Mouse (Mus musculus) megakaryocyte progenitor cell, adult 5-6 weeks (primary cell): Measurements from ENCODE around the gene Slc6a11. TPM values are rescaled to one million over a fixed set of nuclear protein-coding genes. Genes with fewer than 3 reads are reported as not detected.

ENCODE experiments used
- ATAC-seq: replicated peaks from 2 replicates; pipeline ENCODE4 v1.8.0; 2016; ENCODE audit warnings: mild to moderate bottlenecking, moderate TSS enrichment, inconsistent platforms; ENCODE audit not compliant: poor library complexity
- total RNA-seq, 2 experiments: library from RNA; stranded (forward) in 1 of 2; stranded (reverse) in 1 of 2; fragments of 157-497, 149-512 nt in 1 of 2; fragments of 200-1000 nt in 1 of 2; gene quantifications; 2 replicates each; pipeline versions ENCODE4 v1.2.3 to v1.2.4; 2015 to 2017

The Slc6a11 gene
- total RNA-seq (2015) (not detected in 2 replicates), total RNA-seq (2017) (not detected in 2 replicates)

DNA sequence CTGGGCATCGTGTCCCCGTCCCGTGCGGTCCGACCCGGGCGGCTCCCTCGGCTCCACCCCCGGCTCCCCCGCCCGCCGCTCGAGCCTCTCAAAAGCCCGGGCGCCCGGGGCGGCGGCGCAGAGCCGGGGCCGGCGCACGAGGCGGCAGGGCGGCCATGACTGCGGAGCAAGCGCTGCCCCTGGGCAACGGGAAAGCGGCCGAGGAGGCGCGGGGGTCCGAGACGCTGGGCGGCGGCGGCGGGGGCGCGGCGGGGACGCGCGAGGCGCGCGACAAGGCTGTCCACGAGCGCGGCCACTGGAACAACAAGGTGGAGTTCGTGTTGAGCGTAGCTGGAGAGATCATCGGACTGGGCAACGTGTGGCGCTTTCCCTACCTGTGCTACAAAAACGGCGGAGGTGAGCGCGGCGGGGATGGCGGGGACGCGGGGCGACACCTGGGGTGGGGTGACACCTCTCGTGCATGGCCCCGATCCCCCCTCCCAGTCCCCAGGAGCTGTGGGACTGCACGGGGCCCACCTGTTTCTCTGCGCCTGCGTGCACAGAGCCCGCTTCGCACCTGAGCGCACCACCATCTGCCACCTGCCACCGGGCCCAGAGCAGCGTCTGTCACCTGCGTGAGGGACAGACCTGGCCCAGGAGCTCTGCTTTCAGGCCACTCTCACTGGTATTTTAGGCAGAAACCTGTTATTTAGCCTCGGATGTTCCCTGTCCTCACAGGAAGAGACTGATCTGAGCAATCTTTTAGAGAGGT lies at the start of gene Slc6a11:
TSS of gene Slc6a11 (plus strand) at position 120 of the 751 bp plus-strand sequence.
- ATAC-seq = no peak

DNA sequence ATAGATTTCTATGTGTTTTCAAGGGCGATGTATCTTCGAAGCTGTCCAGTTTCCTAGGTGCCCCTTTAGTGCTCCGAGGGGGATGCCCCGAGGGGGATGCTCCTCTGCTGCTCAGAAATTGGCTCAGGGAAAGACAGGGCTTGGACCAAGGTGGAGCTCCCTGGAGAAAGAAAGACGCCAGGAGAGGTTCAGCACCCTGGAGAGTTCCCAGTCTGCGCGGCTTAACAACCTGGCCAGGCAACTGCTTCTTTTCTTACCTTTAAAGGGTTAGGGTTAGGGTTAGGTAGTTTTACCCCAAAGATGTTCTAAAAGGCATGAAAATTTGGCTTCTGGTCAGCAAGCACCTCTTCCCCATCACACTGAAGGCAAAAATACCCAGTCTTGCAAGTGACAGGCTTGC lies 43.9 kb upstream of the Slc6a11 start:
- no peak for ATAC-seq

DNA sequence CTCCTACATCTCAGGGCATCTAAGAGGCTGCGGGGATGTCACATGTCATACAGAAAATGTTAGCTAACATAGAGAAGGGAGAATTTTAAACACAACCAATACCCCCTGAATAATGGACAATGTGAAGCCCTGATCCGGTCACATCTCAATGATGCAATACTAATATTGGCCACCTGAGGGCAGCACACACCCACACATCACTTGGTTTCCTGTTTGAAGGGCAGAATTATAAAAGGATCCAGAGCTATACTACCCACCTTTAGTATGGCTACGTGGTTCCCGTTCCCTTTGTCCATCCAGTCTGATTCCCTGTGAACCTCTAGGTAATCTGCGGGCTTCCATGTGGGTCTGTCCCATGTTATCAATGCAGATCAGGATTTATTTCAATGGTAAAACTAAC lies 41.4 kb upstream of the Slc6a11 start:
- ATAC-seq = peak; percentile 66

DNA sequence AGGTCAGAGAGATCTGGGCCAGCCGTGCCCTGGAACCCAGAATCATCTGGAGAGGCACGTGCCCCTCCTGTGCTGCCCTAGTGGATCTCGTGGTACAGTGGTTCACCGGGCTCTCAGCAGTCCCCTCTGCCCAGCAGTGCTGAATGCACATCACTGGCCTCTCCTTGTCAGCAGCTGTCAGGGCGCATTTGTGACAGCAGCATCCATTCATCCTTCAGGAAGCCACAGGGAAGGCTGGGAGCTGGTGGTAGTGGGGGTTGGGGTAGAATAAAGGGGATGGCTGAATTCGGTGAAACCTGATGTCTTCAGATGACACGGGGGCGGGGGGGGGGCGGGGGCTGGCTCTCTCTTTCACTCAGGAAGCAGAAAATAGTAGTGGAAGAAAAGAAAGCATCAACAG lies 38.8 kb upstream of the Slc6a11 start:
- ATAC-seq = no peak

DNA sequence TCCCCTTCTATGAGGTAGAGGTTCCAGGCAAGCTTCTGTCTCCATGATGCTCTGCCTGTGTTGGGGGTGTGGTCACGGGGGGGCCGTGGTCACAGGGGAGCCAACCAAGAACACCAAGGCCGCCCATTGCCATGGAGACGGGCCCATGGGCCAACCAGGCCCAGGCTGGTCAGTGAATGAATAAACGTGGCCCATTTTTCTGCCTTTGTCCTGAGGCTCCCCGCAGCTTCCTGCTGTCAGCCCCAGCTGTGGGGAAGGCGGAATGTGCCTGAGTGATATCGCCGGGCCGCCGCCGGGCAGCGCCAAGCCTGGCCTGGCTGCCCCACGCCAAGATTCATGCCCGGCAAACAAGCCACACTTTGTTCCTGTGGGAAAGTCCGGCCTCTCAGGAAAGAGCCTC lies 36.8 kb upstream of the Slc6a11 start:
- no peak for ATAC-seq

DNA sequence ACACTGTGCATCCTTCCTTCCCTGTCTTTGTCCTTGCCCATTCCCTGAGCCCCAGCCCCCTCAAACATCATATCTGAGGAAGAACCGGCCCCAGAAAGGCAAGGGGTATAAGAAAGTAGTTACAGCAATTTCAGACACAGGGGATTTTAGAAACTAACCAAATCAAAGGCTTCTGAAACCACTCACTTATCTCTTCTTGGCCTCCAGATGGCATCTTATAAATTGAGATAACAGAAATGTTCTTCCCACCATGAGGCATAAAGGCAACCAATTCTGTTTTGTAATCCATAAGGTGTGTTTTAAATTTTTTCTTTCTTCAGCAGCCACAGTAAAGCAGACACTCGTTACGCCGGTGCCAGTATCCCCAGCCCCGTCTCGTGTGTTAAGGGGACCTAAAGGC lies 34.5 kb upstream of the Slc6a11 start:
- no peak for ATAC-seq

- no peak for ATAC-seq
Observed at GRCm38 (mm10) chr6:114101923-114102322, 29.1 kb upstream of the Slc6a11 start.

DNA sequence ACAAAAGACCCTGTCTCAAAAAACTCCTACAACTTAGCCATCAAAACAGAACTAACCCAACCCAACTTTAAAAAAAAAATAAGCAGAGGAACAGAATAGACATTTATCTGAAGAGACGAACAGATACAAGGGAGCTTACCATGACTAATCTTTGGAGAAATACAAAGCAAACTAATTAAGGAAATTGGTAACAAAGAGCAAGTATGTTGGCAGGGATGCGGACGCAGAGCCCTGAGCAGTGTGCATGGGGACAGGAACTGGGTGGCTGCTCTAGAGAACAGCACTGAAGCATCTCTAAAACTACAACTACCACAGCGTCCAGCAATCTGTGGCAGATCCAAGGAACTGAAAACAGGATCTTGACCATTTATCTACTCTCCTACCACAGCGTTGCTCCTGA lies 11.5 kb upstream of the Slc6a11 start:
- no peak for ATAC-seq

GRCm38 (mm10) chr6:114125530-114125929 lies 5.5 kb upstream of the Slc6a11 start:
- ATAC-seq = no peak

DNA sequence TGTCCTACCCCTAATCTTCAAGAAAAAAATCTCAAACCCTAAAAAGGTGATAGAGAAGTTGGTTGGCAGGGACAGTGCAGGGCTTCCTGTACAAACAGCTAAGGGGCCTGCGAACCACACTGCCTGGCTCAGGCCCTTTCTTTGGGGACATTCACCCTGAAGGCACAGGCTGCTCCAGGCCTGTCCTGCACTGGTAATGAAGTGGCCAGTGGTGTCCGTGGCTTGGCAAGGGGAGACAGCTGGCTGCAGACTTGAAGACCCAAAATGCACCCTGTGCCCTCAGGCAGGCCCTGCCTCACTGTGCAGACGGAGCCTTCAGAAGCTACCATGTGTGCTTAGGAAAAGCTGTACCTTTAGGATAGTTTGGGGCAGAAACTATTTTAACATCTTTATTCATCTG lies 1.4 kb downstream of the Slc6a11 start:
- no peak for ATAC-seq

DNA sequence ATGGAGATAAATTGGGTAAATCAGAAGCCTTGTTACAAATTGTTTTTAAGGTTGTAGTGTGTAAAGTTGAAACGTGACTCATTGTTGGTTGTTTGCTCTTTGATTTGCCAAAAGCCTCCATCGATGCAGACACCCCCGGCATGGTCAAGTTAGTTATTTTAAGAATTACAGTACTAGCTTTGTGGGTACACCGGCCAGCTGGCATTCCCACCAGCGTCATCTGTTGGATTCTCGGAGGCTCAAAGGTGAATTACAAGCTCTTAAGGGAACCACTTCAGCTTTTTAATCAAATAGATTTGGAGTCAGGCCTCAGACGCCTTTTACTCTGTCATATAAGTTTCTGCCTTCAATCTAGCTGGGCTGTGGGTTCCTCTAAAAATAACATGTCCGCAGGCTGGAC lies 1.9 kb downstream of the Slc6a11 start:
- no peak for ATAC-seq

- no peak for ATAC-seq
Observed at GRCm38 (mm10) chr6:114138970-114139369, 7.9 kb downstream of the Slc6a11 start.

DNA sequence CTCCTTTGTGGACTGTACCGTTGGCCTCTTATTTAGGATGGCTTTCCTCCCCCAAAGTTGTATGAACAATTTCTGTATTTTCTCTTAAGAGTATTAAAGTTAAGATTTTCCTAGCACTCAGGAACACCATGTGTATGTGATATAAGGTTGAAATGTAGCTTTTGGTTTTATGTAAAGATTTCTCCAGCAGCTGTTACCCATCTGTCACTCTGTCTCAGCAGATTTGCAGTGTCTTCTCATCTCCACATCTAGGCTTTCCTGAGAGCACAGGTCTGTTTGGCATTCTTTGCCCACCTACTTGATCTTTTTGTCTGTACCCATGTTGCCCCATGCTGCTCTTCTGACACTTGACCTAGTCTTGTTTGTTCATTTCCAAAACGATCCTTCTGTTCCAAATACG lies 10.4 kb downstream of the Slc6a11 start:
- no peak for ATAC-seq

DNA sequence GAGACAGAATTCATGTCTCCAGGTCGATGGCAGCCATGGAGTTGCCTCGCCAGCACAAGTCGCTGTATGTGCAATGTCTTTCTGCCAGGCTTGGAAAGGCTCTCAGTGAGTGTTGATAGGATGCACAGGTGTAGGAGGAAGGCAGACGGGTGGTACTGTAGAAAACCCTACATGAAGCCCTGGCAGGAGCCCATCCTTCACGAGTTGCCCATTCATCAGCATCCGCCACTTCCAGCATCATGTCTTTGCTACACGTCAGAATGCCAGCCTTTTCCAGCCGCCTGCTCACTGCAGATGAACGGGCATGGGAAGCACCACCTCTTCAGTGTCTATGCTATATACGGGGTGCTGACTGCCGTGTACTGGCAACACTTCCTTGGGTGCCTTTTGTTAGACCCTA lies 11.4 kb downstream of the Slc6a11 start:
- no peak for ATAC-seq

DNA sequence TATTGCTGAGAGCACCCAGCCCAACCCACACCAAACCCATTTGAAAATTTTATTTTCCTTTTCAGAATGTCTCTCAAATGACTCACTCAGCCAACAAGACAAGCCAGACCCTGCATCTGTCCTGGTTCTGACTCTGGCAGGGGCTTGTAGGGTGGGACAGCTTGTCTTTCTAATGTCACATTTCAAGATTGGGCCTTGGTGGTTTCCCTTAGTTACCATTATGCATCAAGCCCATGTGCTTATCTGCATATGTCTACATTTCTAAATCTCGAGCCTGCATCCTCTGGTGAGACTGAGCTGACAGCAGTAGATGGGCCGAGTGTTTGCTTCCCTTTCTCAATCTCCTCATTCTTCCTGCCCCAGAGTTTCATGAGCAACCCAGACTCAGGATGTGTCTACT lies 12.5 kb downstream of the Slc6a11 start:
- ATAC-seq = no peak

DNA sequence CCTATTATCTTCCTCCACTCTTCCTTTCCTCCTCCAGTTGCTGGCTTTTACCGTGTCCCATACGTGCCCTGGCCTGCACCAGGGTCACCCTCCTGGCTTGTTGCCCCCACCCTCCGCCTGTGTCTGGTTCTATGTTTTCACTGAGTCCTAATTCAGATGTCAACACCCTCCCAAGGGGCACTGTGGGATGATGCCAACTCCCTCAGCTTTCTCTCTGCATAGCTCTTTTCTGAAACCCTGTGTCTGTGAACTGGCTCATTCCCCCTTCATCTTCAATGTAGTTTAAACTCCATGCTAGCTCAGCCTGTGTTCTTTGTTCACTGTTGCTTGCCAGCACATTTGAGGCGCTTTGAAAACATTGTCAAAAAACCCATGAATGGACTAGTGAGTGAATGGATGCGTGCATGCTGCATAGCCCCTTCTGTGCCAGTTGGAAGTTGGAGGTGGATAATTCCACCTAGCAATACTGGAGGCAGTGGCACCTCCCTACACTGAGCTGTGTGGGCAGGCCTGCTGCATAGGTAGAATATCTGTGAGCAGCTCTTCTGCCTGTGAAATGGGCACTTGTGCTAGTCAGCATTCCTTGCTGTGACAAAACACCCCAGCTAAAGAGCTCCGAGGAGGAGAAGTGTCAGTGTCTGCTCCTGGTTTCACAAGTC lies 13.5 kb downstream of the Slc6a11 start:
- no peak for ATAC-seq

DNA sequence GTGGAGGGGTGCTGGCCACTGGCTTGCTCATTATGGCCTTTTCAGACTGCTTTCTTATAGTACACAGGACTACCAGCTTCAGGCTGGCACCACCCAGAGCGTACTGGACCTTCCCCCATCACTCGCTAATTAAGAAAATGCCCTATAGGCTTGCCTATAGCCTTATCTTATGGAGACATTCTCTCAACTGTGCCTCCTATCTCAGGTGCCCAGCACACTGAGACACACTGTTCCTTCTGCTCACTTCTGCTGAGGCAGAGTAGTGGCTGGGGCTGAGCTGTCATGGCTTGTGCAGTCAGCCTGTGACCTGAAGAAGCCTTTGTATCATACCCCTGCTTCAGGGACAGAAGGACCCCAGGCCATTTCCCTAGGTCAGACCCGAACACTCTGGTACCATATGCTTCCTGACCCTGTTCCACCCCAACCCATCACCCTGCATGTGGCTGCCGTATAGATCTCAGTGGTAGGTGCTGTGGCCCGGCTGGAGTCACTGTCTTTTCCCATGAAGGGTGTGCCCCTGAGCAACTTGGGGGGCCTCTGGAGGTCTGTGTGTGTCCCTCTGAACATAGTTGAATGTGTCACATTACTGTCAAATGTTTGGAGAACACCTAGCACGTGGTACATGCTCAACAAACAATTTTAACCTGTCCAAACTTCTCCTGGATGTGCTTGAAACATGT lies 14.7 kb downstream of the Slc6a11 start:
- peak; percentile 50; the same call in 1 of the 2 replicates for ATAC-seq

DNA sequence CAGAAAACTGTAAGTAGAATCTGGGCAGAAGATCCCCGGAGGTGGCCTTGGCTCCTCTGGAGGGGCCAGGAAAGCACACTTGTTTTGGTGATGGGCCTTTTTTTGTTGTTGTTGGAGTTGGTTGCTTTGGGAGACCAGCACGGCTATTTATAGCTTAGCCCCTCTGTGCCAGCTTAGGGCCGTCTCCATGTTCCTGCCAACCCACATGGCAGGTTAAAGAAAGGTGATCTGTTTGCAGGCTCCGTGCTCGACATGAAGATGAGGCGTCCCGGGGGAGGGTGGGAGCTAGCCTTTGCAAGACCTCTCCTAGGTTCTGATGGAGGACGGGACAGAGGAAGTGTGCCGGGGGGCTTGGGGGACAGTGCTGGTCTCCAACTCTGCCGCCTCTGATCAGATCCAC lies 24.7 kb downstream of the Slc6a11 start:
- no peak for ATAC-seq

GRCm38 (mm10) chr6:114158811-114159210 lies 27.8 kb downstream of the Slc6a11 start:
- no peak for ATAC-seq

DNA sequence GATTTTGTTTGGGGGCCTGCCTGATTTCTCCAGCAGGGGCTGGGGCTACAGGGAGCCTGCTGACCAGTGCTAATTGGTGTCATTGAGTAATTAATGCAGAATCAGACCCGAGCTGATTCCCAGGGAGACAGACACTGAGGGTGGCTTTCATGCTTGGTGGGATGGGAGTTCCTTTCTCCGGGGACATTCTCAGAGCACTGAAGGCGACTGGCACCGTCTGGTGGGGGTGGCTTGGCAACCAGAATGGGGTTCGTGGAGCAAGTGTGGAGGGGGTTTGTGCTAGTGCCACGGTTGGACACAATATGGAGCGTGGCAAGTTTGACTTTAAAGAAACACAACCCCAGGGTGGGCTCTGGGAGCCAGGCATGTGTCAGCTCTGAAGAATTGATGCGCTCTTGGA lies 29.7 kb downstream of the Slc6a11 start:
- ATAC-seq = no peak

DNA sequence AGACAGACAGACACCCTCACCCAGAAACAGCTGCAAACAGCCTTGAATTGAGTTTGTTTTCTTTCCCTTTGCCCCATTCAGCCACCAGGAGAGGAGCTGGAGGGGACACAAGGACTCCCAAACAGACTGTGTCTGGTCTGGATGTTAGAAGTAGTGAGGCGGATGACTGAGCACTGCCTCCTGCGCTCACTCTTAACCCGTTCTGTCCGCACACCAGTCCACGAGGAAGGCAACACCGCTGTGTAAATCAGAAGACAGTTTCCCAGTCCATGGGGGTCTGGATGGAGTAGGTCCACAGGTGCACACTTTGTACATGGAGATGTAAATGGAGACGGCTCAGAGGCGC lies 43.0 kb downstream of the Slc6a11 start:
- ATAC-seq = no peak
